In the genomic region with DNA sequence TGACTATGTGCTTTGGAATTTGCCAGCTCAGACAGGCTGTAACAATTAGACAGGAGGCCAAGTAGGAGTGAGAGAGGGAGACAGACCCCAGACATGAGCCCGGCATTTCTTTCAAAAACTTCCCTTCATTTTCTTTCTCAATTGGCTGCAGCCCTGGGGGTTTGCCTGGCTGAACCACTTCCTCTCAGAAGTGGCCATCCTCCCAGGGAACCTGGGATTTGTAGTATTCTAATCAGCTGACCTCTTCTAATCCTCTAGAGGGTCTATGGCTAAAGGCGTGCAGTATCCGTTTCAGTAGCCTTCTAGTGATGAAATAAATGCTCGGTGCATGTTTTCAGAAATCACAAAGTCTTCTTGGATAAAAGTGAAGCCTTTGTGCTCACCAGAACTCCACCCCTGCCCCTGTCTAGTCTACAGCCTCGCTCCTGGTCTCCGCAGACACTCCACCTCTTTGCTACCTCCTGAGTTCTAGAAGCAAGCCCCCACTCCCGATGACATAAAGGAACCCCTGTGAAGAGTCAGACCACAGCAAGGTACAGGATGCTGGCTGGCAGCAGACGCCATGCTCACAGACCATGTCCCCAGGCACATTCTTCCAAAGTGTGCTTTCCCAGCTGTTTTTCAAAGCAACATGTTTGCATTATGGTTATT, we compare ENCODE assay signal across 20 mouse cellular contexts. TPM values are rescaled to one million over a fixed set of nuclear protein-coding genes. Genes with fewer than 3 reads are reported as not detected.
A peak's percentile ranks its signal among the peaks of the same experiment; 100 is the strongest.
DNase-seq lines count a peak whose midpoint lies in the region; ATAC-seq and TF ChIP-seq lines count a peak whose summit lies in the region.
"Had no signal": no experiment of that assay in that cellular context is flagged by ENCODE, and none has a peak within 500 bp of the region (broad histone marks: within the 10 kb centered on the region; RNA-seq: fewer than 3 reads in every experiment).

No protein-coding gene starts in this region.

- DNase-seq in heart, embryonic 10.5 days (ENCODE audit: low spot score): no peak
- DNase-seq in brain, embryonic 14.5 days (ENCODE audit: low read depth): peak; percentile 14
- DNase-seq in embryonic facial prominence, embryonic 14.5 days (ENCODE audit: low spot score): peak; percentile 48
- no peak for DNase-seq in kidney, adult 8-10 months
- no peak for DNase-seq in left cerebral cortex, adult 8-10 months (ENCODE audit: low spot score in 2 of 2)
- DNase-seq: cerebellum, adult 11-12 months; cerebellum, postnatal 36 days; gastrocnemius, postnatal 36 days; spleen, adult 18-20 months had no signal

- TF ChIP-seq POLR2A in brain, embryonic 14.5 days (IDR thresholded peaks at IDR 0.05; ENCODE audit: borderline replicate concordance, extremely low read depth, insufficient read depth, insufficient read length, poor library complexity, severe bottlenecking): no peak

- H3K27ac ChIP-seq in heart, embryonic 13.5 days (replicated peaks): 0 out of 2 replicates have a peak overlapping the region, but pooled peaks have one; percentile 32
- H3K27ac ChIP-seq in heart, embryonic 10.5 days: no peak overlapping the region
- peak overlapping the region; percentile 44 for H3K27ac ChIP-seq in embryonic facial prominence, embryonic 14.5 days (replicated peaks; ENCODE audit: low read depth, low read length)
- H3K27ac ChIP-seq in limb, embryonic 12.5 days: peak overlapping the region; percentile 78
- H3K27ac ChIP-seq: intestine, embryonic 15.5 days; kidney, postnatal 0 days; liver, embryonic 15.5 days; midbrain, embryonic 10.5 days; neural tube, embryonic 15.5 days had no signal

- no peak overlapping the region for H3K9ac ChIP-seq in heart, embryonic 13.5 days
- H3K9ac ChIP-seq in embryonic facial prominence, embryonic 14.5 days (ENCODE audit: low read depth, low read length): no peak overlapping the region
- no peak overlapping the region for H3K9ac ChIP-seq in limb, embryonic 12.5 days (replicated peaks)
- H3K9ac ChIP-seq: intestine, embryonic 15.5 days; liver, embryonic 15.5 days; neural tube, embryonic 15.5 days had no signal

- H3K4me2 ChIP-seq in heart, embryonic 13.5 days: peak overlapping the region; percentile 34
- peak overlapping the region; percentile 38 for H3K4me2 ChIP-seq in embryonic facial prominence, embryonic 14.5 days (ENCODE audit: low read depth, low read length)
- H3K4me2 ChIP-seq in limb, embryonic 12.5 days: no peak overlapping the region
- H3K4me2 ChIP-seq: intestine, embryonic 15.5 days; liver, embryonic 15.5 days; neural tube, embryonic 15.5 days had no signal

- no peaks in the 10 kb centered on the region for H3K9me3 ChIP-seq in heart, embryonic 13.5 days
- H3K9me3 ChIP-seq in heart, embryonic 10.5 days: no peaks in the 10 kb centered on the region
- H3K9me3 ChIP-seq in embryonic facial prominence, embryonic 14.5 days (ENCODE audit: control insufficient read depth, low read length): no peaks in the 10 kb centered on the region
- H3K9me3 ChIP-seq in limb, embryonic 12.5 days: no peaks in the 10 kb centered on the region
- H3K9me3 ChIP-seq: intestine, embryonic 15.5 days; liver, embryonic 15.5 days; midbrain, embryonic 10.5 days; neural tube, embryonic 15.5 days had no signal

- TF ChIP-seq CTCF in brain, embryonic 14.5 days (IDR thresholded peaks at IDR 0.05; ENCODE audit: borderline replicate concordance, extremely low read depth, insufficient read depth, insufficient read length): no peak

- no peak for ATAC-seq in heart, embryonic 13.5 days (ENCODE audit: extremely low read depth, insufficient number of reproducible peaks, low FRiP score, low TSS enrichment)
- ATAC-seq in embryonic facial prominence, embryonic 14.5 days (ENCODE audit: low read depth): peak; percentile 50; the same call in 1 of the 2 replicates
- ATAC-seq in limb, embryonic 12.5 days (ENCODE audit: insufficient number of reproducible peaks, insufficient read depth, low FRiP score, low TSS enrichment, low read depth): no peak; the same call in 1 of the 2 replicates
- ATAC-seq: intestine, embryonic 15.5 days had no signal

- H3K27me3 ChIP-seq in heart, embryonic 13.5 days (replicated peaks): no peaks in the 10 kb centered on the region
- no peaks in the 10 kb centered on the region for H3K27me3 ChIP-seq in heart, embryonic 10.5 days (ENCODE audit: insufficient read depth, poor library complexity, severe bottlenecking)
- no peaks in the 10 kb centered on the region for H3K27me3 ChIP-seq in embryonic facial prominence, embryonic 14.5 days (replicated peaks; ENCODE audit: control insufficient read depth, insufficient read depth, low read length)
- H3K27me3 ChIP-seq in limb, embryonic 12.5 days: no peaks in the 10 kb centered on the region
- H3K27me3 ChIP-seq: intestine, embryonic 15.5 days; liver, embryonic 15.5 days; neural tube, embryonic 15.5 days had no signal

- H3K4me1 ChIP-seq in heart, embryonic 13.5 days: peaks cover 22% of the 10 kb centered on the region
- peaks cover 10% of the 10 kb centered on the region; the same call in 1 of the 2 replicates for H3K4me1 ChIP-seq in heart, embryonic 10.5 days
- H3K4me1 ChIP-seq in embryonic facial prominence, embryonic 14.5 days (ENCODE audit: control insufficient read depth, insufficient read depth, low read length): peaks cover 11% of the 10 kb centered on the region
- peaks cover 12% of the 10 kb centered on the region for H3K4me1 ChIP-seq in limb, embryonic 12.5 days (replicated peaks)
- H3K4me1 ChIP-seq: intestine, embryonic 15.5 days; neural tube, embryonic 15.5 days had no signal

- no peak overlapping the region for H3K4me3 ChIP-seq in heart, embryonic 13.5 days
- H3K4me3 ChIP-seq in heart, embryonic 10.5 days: no peak overlapping the region
- peak overlapping the region; percentile 4; the same call in 1 of the 2 replicates for H3K4me3 ChIP-seq in embryonic facial prominence, embryonic 14.5 days (ENCODE audit: low read depth, low read length)
- no peak overlapping the region for H3K4me3 ChIP-seq in limb, embryonic 12.5 days (replicated peaks)
- H3K4me3 ChIP-seq: intestine, embryonic 15.5 days; liver, embryonic 15.5 days; midbrain, embryonic 10.5 days; neural tube, embryonic 15.5 days had no signal

- 48% methylated on average over 8 of the region's 8 CpGs for WGBS in heart, embryonic 13.5 days
- WGBS in heart, embryonic 10.5 days: 48% methylated on average over 8 of the region's 8 CpGs
- 16% methylated on average over 8 of the region's 8 CpGs for WGBS in embryonic facial prominence, embryonic 14.5 days
- WGBS in limb, embryonic 12.5 days: 33% methylated on average over 8 of the region's 8 CpGs

- H3K36me3 ChIP-seq in heart, embryonic 13.5 days: peaks cover 10% of the 10 kb centered on the region
- peaks cover 7% of the 10 kb centered on the region; the same call in 1 of the 2 replicates for H3K36me3 ChIP-seq in heart, embryonic 10.5 days
- peaks cover 9% of the 10 kb centered on the region; the same call in 1 of the 2 replicates for H3K36me3 ChIP-seq in embryonic facial prominence, embryonic 14.5 days (ENCODE audit: control insufficient read depth, insufficient read depth, low read length)
- peaks cover 28% of the 10 kb centered on the region for H3K36me3 ChIP-seq in limb, embryonic 12.5 days
- H3K36me3 ChIP-seq: intestine, embryonic 15.5 days; midbrain, embryonic 10.5 days; neural tube, embryonic 15.5 days had no signal

RNA-seq across cellular contexts. Expression of a gene that starts 45.3 kb away (rescaled TPM):
- not detected in 2 replicates for polyA plus RNA-seq in heart, embryonic 13.5 days (2015; fragmentation: Nextera tagmentation; extraction: Ambion mirVana)
- not detected in 2 replicates for polyA plus RNA-seq in heart, embryonic 10.5 days (2016; fragmentation: Nextera tagmentation; extraction: Ambion mirVana)
- polyA plus RNA-seq in brain, embryonic 14.5 days (2012; rRNA removed): not detected in 2 replicates
- polyA plus RNA-seq in embryonic facial prominence, embryonic 14.5 days (2014; fragmentation: Nextera tagmentation; extraction: Ambion mirVana): not detected in 2 replicates
- not detected in 2 replicates for polyA plus RNA-seq in limb, embryonic 12.5 days (2016; fragmentation: Nextera tagmentation; extraction: Ambion mirVana)
- total RNA-seq in left cerebral cortex, adult 8-10 months (2022): not detected
- total RNA-seq: gastrocnemius, postnatal 36 days; heart, postnatal 10 days; layer of hippocampus, postnatal 14 days; left cerebral cortex, postnatal 36 days had no signal
- polyA plus RNA-seq: intestine, embryonic 15.5 days; liver, embryonic 15.5 days; midbrain, embryonic 10.5 days; neural tube, embryonic 15.5 days; stomach, embryonic 16.5 days had no signal

Comparison
In these comparisons a context has a peak if more than half of its experiments do, and no peak if none do; other contexts are left out.
1. DNase-seq: peak in brain, embryonic 14.5 days (single experiment) and embryonic facial prominence, embryonic 14.5 days (single experiment); none in heart, embryonic 10.5 days (single experiment), kidney, adult 8-10 months (0 of 2) and left cerebral cortex, adult 8-10 months (0 of 2).